ENCODE assay signal across 9 mouse cellular contexts in the genomic region with DNA sequence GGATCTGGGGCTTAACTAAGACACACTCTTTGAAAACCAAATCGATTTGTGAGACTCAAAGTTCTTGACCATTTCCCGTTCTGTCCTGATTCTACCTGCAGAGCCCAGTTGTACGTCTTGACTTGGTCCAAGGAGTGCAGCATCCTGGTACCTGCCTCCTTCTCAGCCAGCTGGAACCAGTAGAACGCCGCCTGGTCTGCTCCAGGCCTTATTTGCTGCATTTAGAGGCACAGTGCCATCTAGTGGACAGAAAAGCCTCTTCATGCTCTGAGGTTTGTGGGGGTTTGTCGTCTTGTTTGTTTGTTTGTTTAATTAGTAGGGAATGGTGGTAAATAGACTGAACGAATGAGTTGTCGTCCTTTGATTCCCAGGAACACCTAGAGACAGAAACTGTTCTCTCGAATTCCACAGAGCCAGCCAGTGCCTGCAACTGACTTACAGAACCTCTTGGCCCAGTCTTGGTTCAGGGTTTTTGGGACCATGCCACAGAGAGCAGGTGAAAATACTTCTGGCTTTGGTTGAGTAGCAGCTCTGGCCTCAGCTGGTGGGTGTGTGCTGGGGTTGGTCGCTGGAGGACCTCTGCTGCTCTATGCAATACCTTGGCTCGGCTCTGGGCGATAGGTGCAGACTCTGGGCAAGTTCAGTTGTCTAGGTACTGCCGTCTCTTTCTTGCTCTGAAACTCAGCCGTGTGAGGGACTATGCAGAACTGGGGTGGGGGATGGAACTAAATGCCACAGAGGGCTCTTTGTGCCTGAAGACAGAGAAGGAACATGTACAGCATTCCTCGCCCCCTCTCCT. TPM values are rescaled to one million over a fixed set of nuclear protein-coding genes. Genes with fewer than 3 reads are reported as not detected.
DNase-seq lines count a peak whose midpoint lies in the region; ATAC-seq and TF ChIP-seq lines count a peak whose summit lies in the region.
"Had no signal": no experiment of that assay in that cellular context is flagged by ENCODE, and none has a peak within 500 bp of the region (broad histone marks: within the 10 kb centered on the region; RNA-seq: fewer than 3 reads in every experiment).

No protein-coding gene starts in this region.

- H3K27ac ChIP-seq in heart, embryonic 10.5 days = no peak overlapping the region
- no peak overlapping the region for H3K27ac ChIP-seq in forebrain, postnatal 0 days (ENCODE audit: low read depth, low read length)
- H3K27ac ChIP-seq in small intestine, adult 2 months (ENCODE audit: insufficient read depth, low read depth, low read length) = no peak overlapping the region
- H3K27ac ChIP-seq: limb, embryonic 13.5 days had no signal

- DNase-seq in heart, adult 8-10 months (ENCODE audit: low spot score) = peak; percentile 47
- DNase-seq in heart, embryonic 10.5 days (ENCODE audit: low spot score) = no peak
- DNase-seq in cerebellum, adult 18-20 months = peak; percentile 72 to 74
- peak; percentile 90 for DNase-seq in forebrain, postnatal 0 days
- DNase-seq in kidney, postnatal 14 days = peak; percentile 82

- peak; percentile 89 for ATAC-seq in forebrain, postnatal 0 days
- ATAC-seq in megakaryocyte, adult 5-6 weeks (ENCODE audit: poor library complexity, severe bottlenecking) = 0 out of 2 replicates have a peak, but pooled peaks have one; percentile 30

- 29% methylated on average over 15 of the region's 15 CpGs for WGBS in heart, embryonic 10.5 days
- 27% methylated on average over 15 of the region's 15 CpGs for WGBS in forebrain, postnatal 0 days
- 21% methylated on average over 15 of the region's 15 CpGs for WGBS in small intestine, adult 2 months

- TF ChIP-seq CTCF in E14TG2a.4 (conservative IDR thresholded peaks at IDR 0.05; ENCODE audit: low read length) = peak; percentile 83
- TF ChIP-seq CTCF in forebrain, postnatal 0 days (IDR thresholded peaks at IDR 0.05; ENCODE audit: low read depth) = peak; percentile 97
- TF ChIP-seq CTCF in small intestine, adult 2 months (IDR thresholded peaks at IDR 0.05; ENCODE audit: extremely low read depth, insufficient read length, insufficient replicate concordance, low read depth, low read length) = peak; percentile 74; the same call in 1 of the 2 replicates

- H3K4me3 ChIP-seq in heart, embryonic 10.5 days = no peak overlapping the region
- H3K4me3 ChIP-seq in E14TG2a.4 (replicated peaks; ENCODE audit: low read length) = peak overlapping the region; percentile 35
- H3K4me3 ChIP-seq in forebrain, postnatal 0 days (ENCODE audit: low read depth, low read length) = no peak overlapping the region
- H3K4me3 ChIP-seq in small intestine, adult 2 months (ENCODE audit: low read depth, low read length) = no peak overlapping the region
- H3K4me3 ChIP-seq: limb, embryonic 13.5 days had no signal

- H3K9ac ChIP-seq in forebrain, postnatal 0 days = no peak overlapping the region
- H3K9ac ChIP-seq: limb, embryonic 13.5 days had no signal

- TF ChIP-seq POLR2A in small intestine, adult 2 months (IDR thresholded peaks at IDR 0.05; ENCODE audit: low read depth, low read length) = no peak

- H3K9me3 ChIP-seq in heart, embryonic 10.5 days = no peaks in the 10 kb centered on the region
- no peaks in the 10 kb centered on the region for H3K9me3 ChIP-seq in E14TG2a.4 (ENCODE audit: low read length)
- no peaks in the 10 kb centered on the region for H3K9me3 ChIP-seq in forebrain, postnatal 0 days (ENCODE audit: low read length)
- H3K9me3 ChIP-seq: limb, embryonic 13.5 days had no signal

- H3K4me1 ChIP-seq in heart, embryonic 10.5 days = no peaks in the 10 kb centered on the region
- peaks cover 74% of the 10 kb centered on the region for H3K4me1 ChIP-seq in E14TG2a.4 (replicated peaks; ENCODE audit: low read depth, low read length)
- H3K4me1 ChIP-seq in forebrain, postnatal 0 days (ENCODE audit: insufficient read depth) = 0 out of 2 replicates have a peak, but pooled peaks cover 3% of the 10 kb centered on the region
- H3K4me1 ChIP-seq in small intestine, adult 2 months (ENCODE audit: control insufficient read depth, insufficient read depth, insufficient read length, low read length) = peaks cover 5% of the 10 kb centered on the region
- H3K4me1 ChIP-seq: limb, embryonic 13.5 days had no signal

- H3K4me2 ChIP-seq in forebrain, postnatal 0 days (ENCODE audit: low read depth) = no peak overlapping the region
- H3K4me2 ChIP-seq: limb, embryonic 13.5 days had no signal

- H3K36me3 ChIP-seq in heart, embryonic 10.5 days = no peaks in the 10 kb centered on the region
- H3K36me3 ChIP-seq in E14TG2a.4 (ENCODE audit: insufficient read depth, low read length) = no peaks in the 10 kb centered on the region
- H3K36me3 ChIP-seq in forebrain, postnatal 0 days (ENCODE audit: insufficient read depth) = no peaks in the 10 kb centered on the region
- no peaks in the 10 kb centered on the region for H3K36me3 ChIP-seq in small intestine, adult 2 months (ENCODE audit: control insufficient read depth, insufficient read depth, low read length)
- H3K36me3 ChIP-seq: limb, embryonic 13.5 days had no signal

- H3K27me3 ChIP-seq in heart, embryonic 10.5 days (ENCODE audit: insufficient read depth, poor library complexity, severe bottlenecking) = peaks cover 32% of the 10 kb centered on the region; the same call in 1 of the 2 replicates
- no peaks in the 10 kb centered on the region for H3K27me3 ChIP-seq in E14TG2a.4 (ENCODE audit: insufficient read depth, low read length)
- no peaks in the 10 kb centered on the region for H3K27me3 ChIP-seq in forebrain, postnatal 0 days (ENCODE audit: insufficient read depth, low read length)
- no peaks in the 10 kb centered on the region for H3K27me3 ChIP-seq in small intestine, adult 2 months (ENCODE audit: control insufficient read depth, insufficient read depth, low read length)

RNA-seq across cellular contexts. Expression of a gene that starts 24.2 kb away (rescaled TPM):
- total RNA-seq in heart, adult 8-10 months (2022) = under 1 TPM in 2 of 4 experiments, not detected in 2; 0.17 to 0.19 TPM
- polyA plus RNA-seq in heart, embryonic 10.5 days (2016; fragmentation: Nextera tagmentation; extraction: Ambion mirVana) = 0.31 and 0.49 TPM in 2 replicates
- total RNA-seq in forebrain, postnatal 0 days (2014; rRNA removed) = 0.24 and 0.77 TPM in 2 replicates
- 0.28 and 0.42 TPM in 2 replicates for polyA plus RNA-seq in forebrain, postnatal 0 days (2015; fragmentation: Nextera tagmentation; extraction: Ambion mirVana)
- not detected in 2 replicates for total RNA-seq in megakaryocyte, adult 5-6 weeks (2015)
- total RNA-seq in megakaryocyte, adult 5-6 weeks (2017) = not detected in 2 replicates
- 0.13 and 0.24 TPM in 2 replicates for polyA plus RNA-seq in small intestine, adult 2 months (2012; rRNA removed)

RNA-seq across cellular contexts. Expression of a gene that starts 36.6 kb away (rescaled TPM):
- 1 to 10 TPM; 2.3 to 3.3 (median 2.8) TPM for total RNA-seq in heart, adult 8-10 months (2022)
- polyA plus RNA-seq in heart, embryonic 10.5 days (2016; fragmentation: Nextera tagmentation; extraction: Ambion mirVana) = 1.0 and 1.3 TPM in 2 replicates
- 4.0 and 5.6 TPM in 2 replicates for total RNA-seq in forebrain, postnatal 0 days (2014; rRNA removed)
- polyA plus RNA-seq in forebrain, postnatal 0 days (2015; fragmentation: Nextera tagmentation; extraction: Ambion mirVana) = 2.4 and 3.5 TPM in 2 replicates
- not detected in 2 replicates for total RNA-seq in megakaryocyte, adult 5-6 weeks (2015)
- total RNA-seq in megakaryocyte, adult 5-6 weeks (2017) = not detected in 2 replicates
- 0.96 and 1.2 TPM in 2 replicates for polyA plus RNA-seq in small intestine, adult 2 months (2012; rRNA removed)

RNA-seq across cellular contexts. Expression of a gene that starts 57.0 kb away (rescaled TPM):
- under 1 TPM; 0.34 to 0.63 (median 0.55) TPM for total RNA-seq in heart, adult 8-10 months (2022)
- 0.20 TPM in 1 of 2 replicates, not detected in the other for polyA plus RNA-seq in heart, embryonic 10.5 days (2016; fragmentation: Nextera tagmentation; extraction: Ambion mirVana)
- 0.23 TPM in 1 of 2 replicates, not detected in the other for total RNA-seq in forebrain, postnatal 0 days (2014; rRNA removed)
- not detected in 2 replicates for polyA plus RNA-seq in forebrain, postnatal 0 days (2015; fragmentation: Nextera tagmentation; extraction: Ambion mirVana)
- total RNA-seq in megakaryocyte, adult 5-6 weeks (2015) = not detected in 2 replicates
- not detected in 2 replicates for total RNA-seq in megakaryocyte, adult 5-6 weeks (2017)
- polyA plus RNA-seq in small intestine, adult 2 months (2012; rRNA removed) = 4.4 and 14.5 TPM in 2 replicates
